Mouse (Mus musculus) retina, postnatal 7 days (tissue): ENCODE results near the gene Hsd17b12.

ENCODE experiments used
- DNase-seq: peaks from one replicate; pipeline ENCODE4 v3.0.0-alpha.2; 2012; ENCODE audit warnings: low read depth, low spot score

Hsd17b12 gene

DNA sequence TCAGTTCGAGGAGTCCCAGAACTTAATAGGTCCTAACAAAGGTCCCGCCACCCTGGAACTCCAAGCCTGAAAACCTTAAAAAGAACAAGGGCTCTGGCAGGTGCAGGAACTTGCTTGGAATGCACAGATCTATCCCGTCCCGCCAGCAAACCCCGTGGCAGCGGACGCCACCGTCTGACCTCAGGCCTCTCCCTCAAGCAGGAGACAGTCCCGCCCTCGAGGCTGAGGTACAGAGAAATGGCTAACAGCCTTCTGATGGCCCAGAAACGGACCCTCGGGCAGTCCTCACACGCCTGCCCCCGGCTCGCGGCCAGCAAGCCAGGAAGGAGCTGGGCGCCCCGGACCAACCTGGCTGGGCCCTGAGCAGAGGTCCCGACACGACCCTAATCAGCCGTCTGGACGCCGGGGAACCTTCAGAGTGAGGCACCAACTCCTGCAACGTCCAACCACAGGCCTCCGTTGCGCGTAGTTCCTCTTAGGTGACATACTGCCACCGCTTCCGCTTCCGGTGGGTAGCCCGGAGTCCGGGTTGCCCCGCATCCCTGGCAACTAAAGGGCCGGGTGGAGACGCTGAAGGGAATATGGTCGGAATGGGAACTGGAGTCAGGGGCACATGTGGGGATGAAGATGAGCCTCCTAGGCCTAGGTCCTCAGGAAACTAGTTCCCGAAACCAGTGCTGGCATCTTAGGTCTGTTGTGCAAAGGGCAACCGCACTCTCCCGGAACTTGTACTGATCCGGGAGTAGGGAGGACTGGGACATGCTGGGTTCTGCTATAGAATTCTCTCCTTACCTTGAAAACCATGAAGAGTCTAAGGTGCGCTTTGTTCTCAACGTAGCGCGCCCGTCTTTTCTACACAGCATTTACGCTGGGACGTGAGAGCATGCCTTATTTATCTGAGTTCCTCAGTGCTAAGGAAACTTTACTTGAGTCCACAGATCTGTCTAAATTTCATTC is 147.2 kb downstream of the Hsd17b12 start, which contains the start of gene Alkbh3:
Gene Alkbh3 (minus strand): TSS at position 473 of the 957 bp plus-strand sequence.
- DNase-seq: peak; percentile 90

DNA sequence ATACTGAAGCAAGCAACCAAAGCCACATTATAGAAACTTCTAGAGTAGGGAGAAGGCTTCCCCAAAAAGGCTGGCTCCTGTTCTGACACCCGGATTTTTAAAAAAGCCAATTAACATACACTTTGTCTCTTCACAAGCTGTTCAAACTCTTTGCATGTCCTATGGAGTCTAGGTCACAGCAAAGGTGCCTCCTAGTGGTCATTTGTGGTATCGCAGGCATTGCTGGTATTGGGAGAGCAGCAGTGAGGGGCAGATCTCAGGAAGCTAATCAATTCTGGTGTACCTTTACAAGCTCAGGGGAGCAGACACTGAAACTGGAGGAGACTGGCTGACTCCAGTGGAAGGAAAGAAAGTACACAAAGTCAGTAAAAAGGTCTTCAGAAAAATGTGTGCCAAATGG is 155.4 kb downstream of the Hsd17b12 start:
- peak; percentile 78 for DNase-seq

DNA sequence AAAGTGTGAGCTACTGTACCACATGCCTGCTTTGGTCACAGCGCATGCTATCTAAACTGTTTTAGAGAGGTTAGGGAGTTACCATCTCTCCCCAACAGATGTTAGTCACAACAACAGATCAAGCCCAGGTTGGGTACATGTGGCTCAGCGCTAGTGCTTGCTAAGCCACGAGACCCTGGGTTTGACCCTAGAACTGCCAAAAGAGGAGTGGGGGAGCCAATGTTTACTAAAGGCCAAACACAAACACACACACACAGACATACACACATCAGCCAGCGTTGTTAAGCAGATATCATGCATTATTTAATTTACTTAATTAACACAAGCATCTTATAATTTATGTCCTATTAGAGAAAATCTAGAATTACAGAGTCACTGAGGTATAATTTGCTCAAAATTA is 155.8 kb downstream of the Hsd17b12 start:
- DNase-seq: no peak

DNA sequence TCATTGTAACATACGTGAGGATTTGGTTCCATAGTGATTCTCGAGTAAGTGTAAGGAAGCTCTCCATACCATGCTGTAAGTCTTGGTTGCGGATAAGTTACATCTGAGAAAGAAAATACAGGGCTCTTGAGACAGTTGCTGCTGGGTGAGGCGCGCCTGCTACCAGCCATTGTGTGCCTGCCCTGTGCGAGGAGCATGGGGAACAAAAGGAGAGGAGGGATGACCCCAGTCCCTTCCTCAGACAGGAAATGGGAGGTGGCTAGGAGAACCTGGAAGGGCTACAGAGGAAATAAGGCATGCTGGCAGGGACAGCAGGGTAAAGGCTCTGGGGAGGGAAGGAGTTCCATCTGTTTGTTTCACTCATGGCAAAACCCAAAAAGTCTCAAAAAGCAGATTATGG is 156.4 kb downstream of the Hsd17b12 start:
- no peak for DNase-seq

DNA sequence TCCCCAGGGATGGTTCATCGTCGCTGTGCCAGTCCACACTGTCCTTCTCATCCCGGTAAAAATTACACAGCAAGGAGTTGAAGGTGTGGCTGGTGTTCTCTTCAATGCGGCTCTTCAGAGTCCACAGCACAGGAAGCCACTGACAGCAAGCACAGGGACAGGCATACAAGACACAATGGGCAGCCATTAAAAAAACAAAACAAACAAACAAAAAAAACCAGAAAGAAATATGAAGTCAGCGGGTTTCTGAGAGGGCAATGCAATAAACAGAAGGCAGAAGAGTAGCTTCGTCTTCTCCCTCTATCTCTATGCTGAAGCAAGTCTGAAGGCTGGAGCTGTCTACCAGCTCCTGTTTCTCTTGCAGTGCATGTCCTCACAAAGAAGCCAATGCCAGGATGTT is 161.5 kb downstream of the Hsd17b12 start, which contains the start of gene Gm27027:
Gene Gm27027 (minus strand): TSS at position 101 of the 400 bp plus-strand sequence.
- no peak for DNase-seq

DNA sequence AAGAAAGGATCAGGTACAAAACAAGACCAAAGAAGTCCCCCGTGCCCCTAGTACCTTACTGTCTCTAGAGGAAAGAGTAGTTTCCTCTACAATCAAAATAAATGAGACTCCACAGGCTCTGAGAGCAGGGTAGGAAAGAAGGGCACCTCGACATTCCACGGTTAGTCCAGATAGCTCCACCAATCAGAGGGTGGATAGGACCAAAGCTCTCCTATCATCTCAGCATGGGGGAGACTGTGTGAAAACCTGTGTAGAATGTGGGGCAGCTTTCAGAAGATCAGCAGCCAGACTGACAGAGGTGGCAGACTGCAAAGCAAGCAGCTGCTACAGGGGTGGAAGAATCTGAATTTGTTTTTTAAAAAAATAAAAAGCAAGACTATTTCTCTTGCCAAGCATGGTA is 165.0 kb downstream of the Hsd17b12 start:
- DNase-seq: no peak

DNA sequence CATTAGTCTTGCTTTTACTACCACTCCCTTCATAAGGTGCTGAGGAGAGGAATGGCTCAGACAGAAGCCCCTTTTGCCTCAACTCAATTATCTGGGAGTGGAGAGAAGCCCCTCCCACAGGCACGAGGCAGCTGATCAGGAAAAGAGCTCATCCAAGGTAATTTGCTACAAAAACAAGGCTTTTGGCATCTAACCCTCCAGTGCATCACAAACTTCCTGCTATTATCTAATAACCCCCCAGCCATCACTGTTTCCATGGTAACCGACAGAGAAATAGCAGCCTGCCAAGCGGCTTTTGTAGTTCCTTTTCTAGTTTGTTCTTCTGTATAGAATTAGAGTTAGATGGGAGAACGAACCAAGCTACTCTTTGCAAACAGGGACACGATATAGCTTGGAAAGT is 165.5 kb downstream of the Hsd17b12 start:
- no peak for DNase-seq

DNA sequence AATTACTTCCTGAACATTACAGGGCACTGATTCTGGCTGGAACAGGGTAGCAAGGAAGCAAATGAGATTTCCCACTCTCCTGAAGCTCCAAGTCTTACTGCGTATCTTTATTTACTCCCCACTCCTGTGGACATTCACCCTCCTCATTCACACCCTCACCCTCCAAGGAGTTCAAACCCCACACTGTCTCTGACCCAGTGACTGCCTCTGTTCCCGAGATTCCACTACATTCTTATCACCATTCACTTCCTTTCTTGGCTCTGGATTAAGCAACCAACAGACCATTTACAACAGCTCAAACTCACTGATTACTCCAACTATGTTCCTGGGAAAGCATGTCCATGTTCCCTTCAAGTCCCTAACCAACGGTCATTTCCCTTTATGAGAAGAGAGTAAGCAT is 166.4 kb downstream of the Hsd17b12 start:
- DNase-seq: no peak

DNA sequence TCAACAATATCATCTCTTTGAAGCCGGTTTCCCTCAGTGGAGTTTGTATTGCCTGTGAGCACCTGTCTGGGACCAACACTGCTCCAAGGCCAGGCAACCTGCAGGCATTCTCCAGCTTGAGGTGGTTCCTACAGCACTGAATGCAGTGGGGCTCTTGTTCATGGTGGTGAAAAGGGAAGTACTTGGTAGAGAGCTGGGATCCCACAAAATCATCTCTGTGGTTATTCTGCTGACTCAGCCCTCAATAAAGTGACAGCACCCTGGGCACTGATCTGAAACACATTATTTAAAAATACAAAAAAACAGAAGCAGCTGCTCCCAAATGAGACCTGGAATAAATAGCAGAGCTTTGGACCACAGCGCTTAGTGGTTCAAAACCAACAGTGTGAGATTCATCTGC is 169.3 kb downstream of the Hsd17b12 start:
- no peak for DNase-seq
